Mouse (Mus musculus): ENCODE measurements around the gene Prkca.

Gene Prkca

DNA sequence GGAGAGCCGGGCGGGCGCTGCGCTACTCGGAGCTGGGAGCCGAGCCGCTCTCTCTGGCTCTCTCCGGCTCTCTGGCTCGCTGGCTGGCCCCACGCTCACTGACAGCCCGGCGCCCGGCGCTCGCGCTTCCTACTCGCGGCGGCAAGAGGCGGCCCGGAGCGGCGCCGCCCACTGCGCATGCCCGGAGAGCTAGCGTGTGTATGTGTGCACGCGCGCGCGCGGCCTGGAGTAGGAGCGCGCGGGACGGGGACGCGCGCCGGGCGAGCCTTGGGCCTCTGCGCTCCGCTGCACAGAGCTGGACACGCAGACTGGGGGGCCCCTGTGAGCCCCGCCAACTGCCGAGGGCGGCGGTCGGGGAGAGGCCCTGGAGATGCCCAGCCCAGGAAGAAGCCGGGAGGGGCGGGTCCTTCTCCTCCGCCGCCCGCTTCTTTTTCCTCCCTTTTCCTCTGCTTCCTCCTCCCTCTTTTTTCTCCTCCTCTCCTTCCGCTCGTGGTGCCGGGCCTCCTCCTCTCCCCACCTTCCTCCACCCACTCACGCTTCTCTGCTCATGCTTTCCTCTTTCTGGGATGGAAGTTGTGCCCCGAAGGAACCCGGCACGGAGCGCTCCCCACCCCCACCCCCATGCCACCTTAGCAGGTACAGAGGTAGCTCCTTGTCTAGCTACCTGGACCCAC, at the start of gene Prkca:
TSS of gene Prkca (minus strand) at position 140 of the 674 bp plus-strand sequence.
- DNase-seq (ENCODE audit: low read depth, low spot score) = peak; percentile 96

DNA sequence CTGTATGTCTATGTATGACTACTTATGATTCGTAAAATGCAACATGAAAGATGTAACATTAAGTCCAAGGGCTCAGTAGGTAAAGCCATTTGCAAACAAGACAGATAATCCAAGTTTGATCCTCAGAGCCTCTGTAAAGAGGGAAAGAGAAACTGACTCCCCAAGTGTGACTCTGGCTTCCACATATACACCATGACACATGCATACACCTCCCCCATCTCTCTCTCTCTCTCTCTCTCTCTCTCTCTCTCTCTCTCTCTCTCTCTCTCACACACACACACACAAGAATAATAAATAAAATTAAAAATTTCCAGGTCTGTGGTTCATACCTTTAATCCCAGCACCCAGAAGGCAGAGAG, 41.9 kb upstream of the Prkca start:
- DNase-seq (ENCODE audit: low read depth, low spot score) = no peak

DNA sequence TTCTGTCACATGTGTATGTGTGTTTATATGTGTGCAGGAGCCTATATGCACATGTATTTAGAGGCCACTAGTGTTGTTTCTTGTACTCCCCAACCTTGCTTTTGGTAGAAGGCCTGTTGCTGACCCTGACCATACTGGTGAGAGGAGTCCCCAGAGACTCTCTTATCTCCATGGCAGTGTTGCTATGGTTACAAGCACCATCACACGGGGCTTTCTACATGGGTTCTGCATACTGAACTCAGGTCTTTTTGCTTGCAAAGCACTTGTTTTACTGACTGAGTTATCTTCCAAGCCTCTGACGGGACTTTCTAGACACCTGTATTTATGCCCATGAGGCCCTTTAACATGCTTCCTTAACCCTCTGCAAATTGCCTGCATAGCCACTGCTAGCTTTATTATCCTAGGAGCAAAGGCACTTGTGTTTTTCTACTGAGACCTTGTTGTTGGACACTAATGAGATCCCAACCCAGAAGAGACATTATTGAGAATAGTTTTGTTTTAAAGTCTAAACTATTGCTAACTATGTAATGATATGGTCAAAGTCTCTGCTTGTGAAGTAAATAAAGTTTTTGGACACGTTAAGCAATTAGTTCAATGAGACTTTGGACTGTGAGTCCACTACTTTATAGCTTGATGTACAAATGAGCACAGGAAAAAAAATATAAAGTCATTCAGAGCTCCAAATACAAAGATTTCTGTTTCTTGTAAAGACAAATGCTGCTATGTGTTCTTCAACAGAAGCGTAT, 41.4 kb upstream of the Prkca start:
- DNase-seq (ENCODE audit: low read depth, low spot score) = no peak

DNA sequence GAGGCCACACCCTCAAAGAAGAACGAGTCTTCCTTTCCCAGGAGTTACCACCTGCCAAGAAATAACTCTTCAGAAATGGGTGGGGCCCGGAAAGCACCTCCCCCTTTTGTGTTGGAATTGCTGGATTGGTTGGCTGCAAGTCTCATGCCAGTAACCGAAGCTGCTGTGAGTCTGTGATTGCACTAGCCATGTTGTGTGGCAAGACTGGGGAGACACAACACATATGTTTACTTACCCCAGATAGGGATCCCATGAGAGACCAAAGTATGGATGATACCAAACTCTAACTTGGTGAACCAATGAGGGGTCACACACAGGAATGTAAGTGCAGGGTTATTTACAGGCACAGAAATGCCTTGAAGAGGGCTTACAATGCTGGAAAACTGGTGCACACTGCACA, 38.9 kb upstream of the Prkca start:
- DNase-seq (ENCODE audit: low read depth, low spot score) = no peak

DNA sequence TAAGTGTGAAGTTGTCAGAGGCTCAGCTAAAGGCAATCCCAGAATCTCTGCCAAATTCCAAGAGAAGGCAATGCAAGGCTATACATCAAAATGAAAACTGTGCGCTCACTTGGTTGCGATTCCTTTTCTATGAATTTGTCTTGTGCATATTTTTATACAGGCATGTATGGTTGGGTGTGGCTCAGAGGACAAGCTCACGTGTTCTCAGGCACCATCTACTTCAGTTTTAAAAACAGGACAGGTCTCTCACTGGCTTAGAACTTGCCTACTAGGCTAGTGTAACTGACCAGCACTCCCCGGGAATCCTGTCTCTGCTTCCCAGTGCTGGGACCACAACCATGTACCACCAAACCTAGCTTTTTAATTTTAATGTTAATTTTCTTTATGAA, 34.6 kb upstream of the Prkca start:
- DNase-seq (ENCODE audit: low read depth, low spot score) = no peak

DNA sequence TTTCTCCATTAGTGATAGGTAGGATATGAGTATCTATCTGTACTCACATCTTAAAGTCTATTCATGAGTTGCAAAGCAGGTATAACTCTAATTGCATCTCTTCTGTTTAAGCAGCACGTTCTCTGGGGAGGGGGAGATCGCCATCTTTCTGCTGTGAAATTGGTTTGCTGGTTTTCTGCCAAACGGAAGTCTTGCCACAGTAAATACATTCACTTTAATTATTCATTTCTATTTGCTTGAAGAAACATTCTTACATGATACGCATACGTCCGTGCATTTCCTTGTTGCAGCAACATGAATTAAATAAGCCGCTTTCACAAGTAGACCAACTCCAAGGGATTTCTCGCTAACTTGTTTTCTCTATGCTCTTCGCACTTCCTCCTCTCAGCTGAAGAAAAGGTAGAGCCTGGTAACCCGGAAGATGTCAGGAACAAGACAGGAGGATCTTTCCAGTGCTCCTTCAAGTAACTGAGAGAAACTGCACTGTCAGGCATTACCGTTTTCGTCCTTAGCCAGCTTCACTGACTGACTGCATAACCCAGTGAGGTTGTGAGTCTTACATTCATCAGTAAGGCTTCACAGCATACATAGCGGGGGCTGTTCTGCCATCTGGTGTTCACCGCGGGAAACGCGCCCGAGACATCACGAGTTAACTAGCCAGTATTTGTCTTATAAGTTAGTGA, 34.1 kb upstream of the Prkca start:
- DNase-seq (ENCODE audit: low read depth, low spot score) = peak; percentile 91

DNA sequence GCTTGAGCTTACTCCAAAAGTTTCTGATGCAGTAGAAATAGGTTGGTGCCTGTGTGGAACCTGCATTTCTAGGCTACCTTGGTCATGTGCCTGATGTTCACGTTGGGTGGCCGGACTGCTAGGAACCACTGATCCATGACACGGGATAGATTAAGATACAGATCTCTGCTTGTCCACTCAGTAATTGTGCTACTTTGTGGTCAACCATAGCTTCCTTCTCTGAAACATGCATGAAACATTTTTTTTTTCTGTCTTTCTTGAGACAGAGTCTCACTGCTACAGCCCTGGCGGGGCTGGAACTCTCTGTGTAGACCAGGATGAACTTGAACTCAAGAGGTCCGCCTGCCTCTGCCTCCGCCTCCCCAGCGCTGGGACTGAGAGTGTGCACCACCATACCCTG, 33.1 kb upstream of the Prkca start:
- no peak for DNase-seq (ENCODE audit: low read depth, low spot score)

DNA sequence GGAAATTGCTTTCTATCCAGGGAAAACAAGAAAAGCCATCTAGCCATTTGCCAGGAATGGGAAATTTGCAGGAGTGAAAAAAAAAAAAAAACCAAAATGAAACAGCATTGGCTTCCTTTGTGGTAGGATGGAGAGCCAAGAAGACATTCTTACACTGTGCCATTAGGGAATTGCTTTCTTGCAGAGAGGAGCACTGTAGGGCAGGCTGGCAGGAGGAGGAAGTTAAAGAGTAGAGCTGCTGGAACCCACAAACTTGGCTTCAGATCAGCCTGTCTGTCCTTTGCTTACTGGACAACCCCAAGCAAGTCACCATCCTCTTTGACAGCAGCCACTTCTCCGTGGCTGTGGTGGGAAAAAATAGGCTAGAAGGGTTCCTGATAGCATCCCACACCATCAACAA, 23.3 kb upstream of the Prkca start:
- DNase-seq (ENCODE audit: low read depth, low spot score) = no peak

DNA sequence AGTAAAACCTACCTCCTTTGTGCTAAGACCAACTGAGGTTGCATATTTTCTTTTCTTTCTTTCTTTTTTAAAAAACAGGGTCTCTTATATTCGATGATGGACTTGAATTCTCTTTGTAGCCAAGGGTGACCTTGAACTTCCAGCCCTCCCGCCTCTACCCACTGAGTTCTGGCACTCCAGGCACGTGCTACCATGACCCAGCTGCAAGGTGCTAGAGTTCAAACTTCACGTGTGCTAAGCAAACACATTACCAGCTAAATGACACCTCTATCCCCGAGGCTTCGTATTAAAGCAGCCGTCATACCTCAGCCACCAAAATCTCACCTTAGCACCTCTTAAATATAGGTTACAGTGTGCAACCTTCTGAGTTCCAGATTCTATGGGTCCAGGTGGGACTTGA, 21.9 kb upstream of the Prkca start:
- no peak for DNase-seq (ENCODE audit: low read depth, low spot score)

DNA sequence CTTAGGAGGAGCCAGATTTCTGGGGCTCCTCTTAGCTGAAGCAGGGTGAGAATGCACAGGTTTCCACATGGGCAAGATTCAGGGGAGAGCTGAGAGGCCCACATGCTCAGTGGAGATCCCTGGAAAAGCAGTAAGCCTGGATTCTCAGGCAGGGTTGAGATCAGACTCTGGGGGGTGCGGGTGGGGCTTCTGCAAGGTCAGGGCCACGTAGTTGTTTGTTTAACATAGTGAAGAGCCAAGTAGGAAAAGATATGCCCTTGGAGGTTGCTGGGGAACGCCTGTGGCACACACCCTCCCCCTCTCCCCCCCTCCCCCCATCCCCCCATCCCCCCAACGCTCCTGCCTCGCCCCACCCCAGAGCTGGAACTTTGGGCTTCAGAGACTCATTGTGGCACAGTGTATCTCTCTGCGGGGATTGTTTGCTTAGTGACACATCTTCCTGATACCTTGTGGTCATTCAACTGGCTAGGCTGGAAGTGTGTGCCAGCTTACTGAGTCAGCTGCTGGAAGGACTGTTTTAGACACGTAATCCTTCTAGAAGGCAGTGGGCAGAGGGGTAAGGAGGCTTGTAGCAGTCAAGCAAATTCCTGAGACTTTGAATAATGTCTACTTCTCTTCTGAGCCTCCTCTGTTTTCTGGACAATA, 21.3 kb upstream of the Prkca start:
- no peak for DNase-seq (ENCODE audit: low read depth, low spot score)

DNA sequence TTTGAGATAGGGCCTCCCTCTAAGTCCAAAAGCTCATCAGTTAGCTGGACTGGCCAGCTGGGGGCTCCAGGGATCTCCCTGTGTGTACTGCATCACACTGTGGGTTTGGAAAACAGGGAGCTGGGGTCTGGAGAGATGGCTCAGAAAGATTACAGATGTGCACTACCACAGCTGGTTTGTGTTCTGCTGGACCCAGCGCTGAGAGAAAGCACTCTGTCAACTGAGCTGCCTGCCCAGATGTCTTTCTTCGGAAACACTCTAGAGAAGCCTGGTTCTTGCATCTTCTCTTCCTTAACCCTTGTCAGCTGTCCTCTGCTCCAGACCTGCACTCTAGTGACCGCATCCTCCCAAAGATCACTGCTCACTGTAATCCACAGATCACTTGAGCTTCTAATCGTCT, 20.3 kb upstream of the Prkca start:
- no peak for DNase-seq (ENCODE audit: low read depth, low spot score)

DNA sequence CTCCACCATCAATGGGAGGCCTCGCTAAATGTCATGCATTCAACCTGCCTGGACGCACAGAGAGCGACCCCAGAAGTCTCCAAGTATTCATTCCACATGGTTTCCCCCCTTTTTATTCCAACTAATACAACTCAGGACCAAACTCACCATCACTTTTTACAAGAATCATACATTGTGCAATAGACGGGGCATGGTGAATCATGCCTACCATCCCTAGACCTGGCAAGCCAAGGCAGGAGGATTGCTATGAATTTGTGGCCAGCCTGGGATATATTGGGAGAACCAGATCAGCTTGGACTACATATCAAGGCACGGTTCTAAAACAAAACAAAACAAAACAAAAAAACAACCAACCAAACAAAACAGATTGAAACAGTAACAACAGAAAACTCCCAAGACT, 19.2 kb upstream of the Prkca start:
- no peak for DNase-seq (ENCODE audit: low read depth, low spot score)

DNA sequence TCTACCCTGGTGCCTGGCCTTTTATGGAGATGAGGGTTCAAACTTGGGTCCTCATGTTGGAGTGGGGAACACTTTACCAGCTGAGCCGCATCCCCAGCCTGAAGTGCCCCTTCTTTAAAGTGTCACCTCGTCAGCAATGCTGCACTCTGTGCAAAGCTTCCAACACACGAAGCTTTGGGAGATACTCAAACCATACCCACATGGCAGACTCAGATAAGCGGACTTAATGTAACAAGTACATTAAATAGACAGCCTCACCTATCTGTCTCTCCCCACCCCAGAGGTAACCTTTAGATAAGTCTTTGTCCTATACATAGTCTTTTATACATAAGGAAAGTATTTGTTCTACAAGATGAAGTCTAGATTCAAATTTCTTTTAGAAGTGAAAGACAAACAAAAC, 17.3 kb upstream of the Prkca start:
- no peak for DNase-seq (ENCODE audit: low read depth, low spot score)

DNA sequence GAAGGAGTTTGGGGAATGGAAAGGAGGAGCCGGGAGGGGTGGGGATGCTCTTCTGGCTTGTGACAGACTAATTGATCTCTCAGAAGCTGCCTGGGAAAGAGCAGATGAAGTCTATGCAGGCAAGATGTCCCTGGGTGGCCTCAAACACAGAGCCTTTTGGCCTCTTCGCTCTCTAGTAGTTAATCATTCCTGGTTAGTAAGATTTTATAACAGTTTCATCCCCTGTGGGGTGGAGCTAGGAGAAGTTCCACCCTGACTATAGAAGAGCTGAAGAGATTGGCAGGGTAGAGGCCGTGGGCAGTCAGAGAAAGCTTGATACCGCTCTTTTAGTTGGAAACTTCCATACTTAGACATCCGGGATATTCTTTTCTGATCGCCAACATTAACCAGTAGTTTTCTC, 15.2 kb upstream of the Prkca start:
- DNase-seq (ENCODE audit: low read depth, low spot score) = no peak

DNA sequence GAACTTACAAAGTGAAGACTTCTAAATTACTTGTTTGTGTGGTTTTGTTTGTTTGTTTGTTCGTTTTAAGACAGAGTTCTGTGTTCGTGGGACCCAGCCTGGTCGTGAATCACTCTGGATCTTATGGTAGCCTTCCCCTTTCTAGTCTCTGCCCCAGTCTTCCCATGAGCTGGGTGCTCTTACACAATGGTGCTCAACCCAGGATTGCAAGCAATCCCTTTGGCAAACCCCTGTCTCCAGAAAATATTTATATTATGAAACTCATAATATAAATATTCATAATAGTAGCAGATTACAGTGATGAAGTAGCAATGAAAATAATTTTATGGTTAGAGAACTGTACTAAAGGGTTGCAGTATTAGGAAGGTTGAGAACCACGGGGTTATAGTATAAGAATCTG, 12.3 kb upstream of the Prkca start:
- no peak for DNase-seq (ENCODE audit: low read depth, low spot score)

DNA sequence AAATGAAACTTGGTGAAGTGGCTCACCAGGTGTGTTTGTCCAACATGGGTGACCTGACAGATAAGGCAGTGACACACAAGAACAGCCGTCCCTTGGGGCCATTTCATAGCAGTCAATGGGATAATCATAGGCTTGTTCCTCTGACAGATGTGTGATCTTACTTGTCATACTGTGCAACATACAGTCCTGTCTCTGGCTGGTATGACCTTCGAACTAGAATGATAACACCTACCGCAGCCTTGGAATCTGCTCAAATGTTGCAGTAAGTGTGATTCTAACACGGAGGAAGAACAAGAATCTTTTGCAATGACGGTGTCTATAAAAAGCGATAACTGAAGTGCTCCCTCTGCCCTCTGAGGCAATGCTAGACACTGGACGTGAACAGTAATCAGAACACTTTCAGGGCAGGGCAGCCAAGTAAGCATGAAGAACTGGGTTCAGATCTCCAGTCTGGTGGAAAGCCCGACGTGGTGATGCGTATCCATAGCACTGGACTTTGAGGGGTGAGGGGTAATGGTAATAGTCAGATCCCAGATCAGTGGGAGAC, 9.2 kb upstream of the Prkca start:
- no peak for DNase-seq (ENCODE audit: low read depth, low spot score)

DNA sequence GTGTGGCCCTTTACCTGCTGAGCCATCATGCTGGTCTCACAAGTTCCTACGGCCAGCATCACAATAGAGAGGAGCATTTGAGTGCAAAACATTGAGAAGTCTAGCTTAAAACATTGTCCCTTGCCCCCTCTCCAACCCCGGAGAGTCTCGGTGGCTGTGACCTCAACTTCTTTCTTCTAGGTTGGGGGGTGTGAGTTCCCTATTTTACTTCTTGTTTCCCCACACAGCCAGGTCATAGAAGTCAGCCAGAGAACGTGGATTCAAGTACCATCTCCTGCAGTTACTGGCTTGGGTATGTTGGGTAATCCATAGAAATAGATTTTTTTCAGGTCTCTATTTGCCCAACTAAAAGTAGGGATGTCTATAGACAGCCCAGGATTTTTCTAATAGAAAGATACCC, 7.1 kb upstream of the Prkca start:
- no peak for DNase-seq (ENCODE audit: low read depth, low spot score)

DNA sequence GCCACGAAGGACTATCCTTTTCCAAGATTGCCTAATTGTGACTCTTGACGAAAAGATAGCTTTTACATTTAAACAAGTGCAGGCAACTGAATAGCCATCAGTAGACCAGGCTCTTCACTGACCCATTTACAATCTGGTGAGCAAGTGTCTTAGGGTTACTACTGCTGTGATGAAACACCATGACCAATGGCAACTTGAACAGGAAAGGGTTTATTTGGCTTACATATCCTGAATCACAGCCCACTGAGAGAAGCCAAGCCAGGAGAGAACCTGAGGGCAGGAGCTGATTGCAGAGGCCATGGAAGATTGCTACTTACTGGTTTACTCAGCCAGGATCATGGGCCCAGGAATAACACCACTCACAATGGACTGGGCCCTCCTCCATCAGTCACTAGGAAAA, 1.6 kb upstream of the Prkca start:
- DNase-seq (ENCODE audit: low read depth, low spot score) = no peak

DNA sequence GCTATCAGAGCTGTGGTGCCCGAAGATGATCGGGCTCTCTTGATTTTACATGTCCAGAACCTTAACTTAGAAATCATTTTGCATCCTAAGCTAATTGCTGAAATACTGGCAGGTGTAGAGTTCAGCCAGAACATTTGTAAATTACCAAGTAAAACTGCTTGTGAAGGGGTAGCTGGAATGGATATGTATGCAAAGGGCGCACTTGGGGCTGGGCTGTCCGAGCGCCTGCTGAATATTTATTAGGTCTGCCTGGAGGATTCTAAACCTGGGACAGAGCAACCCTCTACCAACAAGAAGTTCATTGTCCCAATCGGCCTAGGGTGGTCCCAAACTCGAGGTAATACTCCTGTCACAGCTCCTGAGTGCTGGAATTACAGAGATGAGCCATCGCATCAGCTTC, 1.0 kb upstream of the Prkca start:
- no peak for DNase-seq (ENCODE audit: low read depth, low spot score)

DNA sequence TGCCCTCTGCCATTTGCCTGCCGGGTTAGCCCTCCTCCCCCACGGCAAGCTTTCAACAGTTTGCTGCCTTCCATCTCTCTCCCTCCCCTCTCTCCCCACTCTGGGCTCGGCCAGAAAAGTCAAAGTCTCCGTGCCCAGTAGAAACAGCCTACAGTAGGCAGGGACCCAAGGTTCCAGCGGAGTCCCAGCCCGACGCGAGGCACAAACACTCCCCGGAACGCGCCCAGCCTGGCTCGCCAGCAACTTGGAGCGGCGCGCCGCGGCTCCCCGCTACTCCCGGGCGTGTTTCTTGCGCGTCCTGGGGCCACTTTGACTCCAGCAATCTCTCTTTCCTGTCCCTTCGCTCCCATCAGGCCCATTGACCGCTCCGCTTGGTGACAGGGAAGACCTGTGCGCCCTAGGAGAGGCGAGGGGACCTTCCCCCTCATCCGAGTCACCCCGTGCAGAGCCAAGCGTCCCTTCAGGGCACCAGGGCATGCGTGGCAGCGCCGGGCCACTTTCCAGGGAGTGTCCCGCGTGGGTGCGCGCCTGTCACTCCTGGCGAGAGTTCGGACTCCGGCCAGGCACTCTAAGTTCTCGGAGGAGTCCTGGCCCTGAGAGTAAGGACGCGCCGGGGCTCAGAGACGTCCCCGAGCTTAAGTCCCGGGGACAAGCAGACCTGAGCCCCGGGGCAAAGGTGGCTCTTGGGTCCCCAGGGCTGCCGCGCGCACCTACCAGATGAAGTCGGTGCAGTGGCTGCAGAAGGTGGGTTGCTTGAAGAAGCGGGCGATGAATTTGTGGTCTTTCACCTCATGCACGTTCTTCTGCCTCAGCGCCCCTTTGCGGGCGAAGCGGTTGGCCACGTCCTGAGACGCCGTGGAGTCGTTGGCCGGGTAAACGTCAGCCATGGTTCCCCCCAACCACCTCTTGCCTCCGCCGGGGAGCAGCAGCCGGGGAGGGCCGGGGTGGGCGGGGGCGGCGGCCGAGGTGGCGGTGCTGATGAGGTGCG, 653 bp downstream of the Prkca start, which contains the start of gene Apoh:
TSS of gene Apoh (plus strand) at position 574 of the 988 bp plus-strand sequence.
- peak; percentile 57 for DNase-seq (ENCODE audit: low read depth, low spot score)

DNA sequence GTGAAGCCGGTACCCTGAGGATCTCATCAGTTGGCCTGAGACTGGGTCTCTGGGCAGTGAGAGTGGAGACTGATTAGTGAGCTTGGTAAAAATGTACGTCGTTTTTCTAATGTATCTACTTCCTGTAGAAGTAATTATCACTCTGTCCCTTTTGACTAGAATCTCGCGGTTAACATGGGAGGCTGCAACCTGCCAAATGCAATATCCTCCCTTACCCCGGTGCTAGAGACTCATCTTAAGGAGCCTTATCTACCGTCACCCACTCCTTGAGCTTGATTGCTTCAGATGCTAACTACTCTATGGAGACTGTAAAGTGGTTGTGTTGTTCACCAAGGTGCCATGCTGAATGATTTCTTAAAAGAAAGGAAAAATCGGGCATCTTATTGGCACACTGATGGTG, 1.9 kb downstream of the Prkca start:
- DNase-seq (ENCODE audit: low read depth, low spot score) = peak; percentile 63
